Mouse (Mus musculus): ENCODE measurements at regions not wholly inside any gene's neighbourhood (a gene's known extent, or its start where the extent isn't known, plus 50 kb on each side); places are given as distances from the start of the nearest gene placed in this dataset.
A peak's percentile ranks its signal among the peaks of the same experiment; 100 is the strongest.

GRCm38 (mm10) chr17:47317651-47318050, 51.0 kb upstream of the Mrps10 start:
- DNase-seq (ENCODE audit: low read depth, low spot score): no peak

DNA sequence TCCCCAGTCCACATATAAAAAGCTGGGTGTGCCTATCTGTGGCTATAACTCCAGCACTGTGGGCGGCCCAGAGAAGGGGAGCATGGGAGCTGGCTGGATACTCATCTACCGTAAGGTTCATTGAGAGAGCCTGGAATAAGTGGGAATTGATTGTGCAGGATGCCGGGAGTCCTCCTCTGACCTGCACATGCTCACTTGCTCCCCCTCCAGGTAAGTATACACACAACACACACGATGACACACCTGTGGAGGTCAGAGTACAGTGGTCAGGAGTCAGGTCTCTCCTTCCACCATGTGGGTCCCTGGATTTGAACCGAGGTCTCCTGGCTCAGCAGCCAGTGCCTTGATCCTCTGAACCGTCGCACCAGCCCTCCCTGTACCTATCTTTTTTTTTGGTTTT, 55.5 kb upstream of the Mrps10 start:
- DNase-seq (ENCODE audit: low read depth, low spot score): no peak

GRCm38 (mm10) chr17:47311272-47311671, 57.4 kb upstream of the Mrps10 start:
- DNase-seq (ENCODE audit: low read depth, low spot score): no peak

DNA sequence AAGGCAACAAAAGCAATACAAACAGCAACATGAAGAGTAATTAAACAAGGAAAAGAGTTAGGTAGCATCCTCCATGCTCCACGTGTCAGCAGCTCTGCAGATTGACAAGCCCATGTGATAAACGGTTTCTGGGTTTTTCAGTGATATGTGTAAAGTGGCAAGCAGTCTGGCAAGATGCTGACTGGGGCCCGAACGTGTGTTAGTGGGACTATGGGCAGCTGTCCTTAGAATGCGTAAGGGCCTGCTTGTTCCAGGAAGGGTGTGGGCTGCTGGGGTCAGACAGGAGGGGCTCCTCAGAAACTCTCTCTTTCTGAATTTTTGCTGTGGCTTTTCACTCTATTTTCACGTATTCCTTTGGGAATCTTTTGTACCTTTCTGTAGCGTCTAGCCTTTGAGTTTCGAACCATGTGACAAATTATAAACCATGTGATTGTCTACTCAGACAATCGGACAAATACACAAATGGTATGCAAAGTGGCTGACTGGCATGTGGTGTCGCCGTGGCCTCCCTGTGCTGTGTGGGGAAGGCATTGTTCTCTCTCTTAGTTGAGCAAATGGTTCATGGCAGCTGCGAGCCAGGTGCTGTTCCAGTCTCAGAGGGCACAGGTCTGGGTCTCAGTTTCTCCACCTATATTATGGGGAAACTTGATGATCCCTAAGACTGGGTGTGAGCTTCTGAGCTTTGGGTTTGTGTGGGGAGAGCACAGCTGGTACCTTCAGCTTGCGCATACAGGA, 62.5 kb upstream of the Mrps10 start:
- no peak for DNase-seq (ENCODE audit: low read depth, low spot score)

DNA sequence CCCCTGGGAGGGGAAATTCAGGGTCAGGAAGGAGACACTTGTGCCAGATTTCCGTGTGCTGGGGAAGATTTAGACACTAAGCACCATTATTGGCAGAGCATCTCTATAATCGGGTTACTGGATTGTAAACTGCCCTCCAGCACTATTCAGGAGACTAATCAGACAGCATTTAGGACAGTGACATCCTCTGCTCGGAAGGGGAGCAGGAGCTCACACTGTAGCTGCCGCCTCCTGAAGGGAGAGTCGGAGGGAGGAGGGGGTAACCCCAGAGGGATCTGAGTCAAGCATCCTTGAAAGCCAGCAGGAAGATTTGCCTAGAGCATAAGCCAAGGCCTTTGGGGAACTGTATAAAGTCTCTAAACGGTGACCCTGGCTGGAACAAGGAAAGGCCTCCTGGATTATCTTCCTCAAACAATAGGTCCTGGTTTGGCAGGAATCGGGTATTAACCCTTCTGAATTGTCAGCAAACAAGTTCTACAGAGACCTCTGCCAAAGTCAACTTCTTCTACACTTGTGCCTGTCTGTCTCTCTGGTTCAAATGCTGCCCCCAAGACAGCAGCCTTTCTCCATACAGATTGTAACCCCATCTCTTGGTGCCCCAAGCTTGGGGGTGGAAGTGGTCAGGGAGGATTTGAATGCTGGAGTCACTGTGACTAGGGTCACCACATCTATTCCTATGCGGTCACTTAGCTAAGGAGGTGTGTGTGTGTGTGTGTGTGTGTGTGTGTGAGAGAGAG, 64.1 kb upstream of the Mrps10 start:
- DNase-seq (ENCODE audit: low read depth, low spot score): peak; percentile 81

- DNase-seq (ENCODE audit: low read depth, low spot score): no peak
Measured at GRCm38 (mm10) chr17:47303600-47303999, 65.1 kb upstream of the Mrps10 start.

GRCm38 (mm10) chr17:47298396-47298919, 70.2 kb upstream of the Mrps10 start:
- no peak for DNase-seq (ENCODE audit: low read depth, low spot score)

DNA sequence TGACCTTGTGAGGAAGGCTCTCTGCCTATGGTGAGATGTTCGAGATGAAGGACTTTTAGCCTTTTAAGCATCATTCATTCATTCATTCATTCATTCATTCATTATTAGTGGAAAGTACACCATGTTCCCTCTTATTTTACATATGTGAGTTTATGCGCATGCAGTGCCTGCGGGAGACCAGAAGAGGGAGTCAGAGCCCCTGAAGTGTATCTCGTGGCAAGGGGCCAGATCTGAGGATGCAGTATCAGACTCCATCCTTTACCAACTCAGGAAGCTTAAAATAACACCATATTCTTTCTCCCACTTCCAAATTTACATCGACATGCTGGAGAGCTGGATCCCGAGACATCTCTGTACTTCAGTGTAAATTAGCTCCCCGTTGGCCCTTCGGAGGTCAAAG, 70.7 kb upstream of the Mrps10 start:
- DNase-seq (ENCODE audit: low read depth, low spot score): no peak

DNA sequence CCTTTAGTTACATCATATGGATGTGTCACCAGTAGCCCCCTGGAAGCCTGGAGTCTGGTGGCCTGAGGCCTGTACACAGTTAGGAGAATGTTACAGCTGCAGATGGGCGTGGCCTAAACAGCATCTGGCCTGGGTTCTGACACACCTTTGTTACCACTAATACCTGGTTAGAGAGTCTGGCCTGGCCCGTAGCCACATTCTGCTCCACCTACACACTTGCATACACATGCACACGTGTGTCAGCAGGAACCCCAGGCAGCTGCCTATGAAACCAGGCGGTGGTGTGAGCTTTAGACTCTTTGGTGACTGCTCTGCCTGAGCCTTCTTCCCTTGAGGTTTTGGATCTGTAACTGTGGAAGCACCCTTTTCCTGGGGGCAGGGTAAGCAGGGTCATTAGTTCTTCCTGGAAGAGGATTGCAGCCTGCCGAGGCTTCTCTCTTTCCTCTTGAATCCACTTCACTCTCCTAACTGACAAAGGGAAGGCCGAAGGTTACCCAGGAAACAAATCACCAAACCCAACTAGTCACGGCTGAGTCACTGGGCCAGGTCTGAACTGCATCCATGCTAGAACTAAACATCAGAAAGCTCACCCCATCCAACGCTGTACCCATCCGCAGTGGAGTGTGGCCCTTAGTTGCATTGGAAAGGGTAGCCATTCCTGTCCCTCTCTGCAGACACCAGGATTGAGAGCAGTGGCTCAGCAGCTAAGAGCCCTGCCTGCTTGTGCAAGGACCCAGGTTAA, 71.8 kb upstream of the Mrps10 start:
- DNase-seq (ENCODE audit: low read depth, low spot score): no peak

- no peak for DNase-seq (ENCODE audit: low read depth, low spot score)
Measured at GRCm38 (mm10) chr17:47295315-47296011, 73.2 kb upstream of the Mrps10 start.

DNA sequence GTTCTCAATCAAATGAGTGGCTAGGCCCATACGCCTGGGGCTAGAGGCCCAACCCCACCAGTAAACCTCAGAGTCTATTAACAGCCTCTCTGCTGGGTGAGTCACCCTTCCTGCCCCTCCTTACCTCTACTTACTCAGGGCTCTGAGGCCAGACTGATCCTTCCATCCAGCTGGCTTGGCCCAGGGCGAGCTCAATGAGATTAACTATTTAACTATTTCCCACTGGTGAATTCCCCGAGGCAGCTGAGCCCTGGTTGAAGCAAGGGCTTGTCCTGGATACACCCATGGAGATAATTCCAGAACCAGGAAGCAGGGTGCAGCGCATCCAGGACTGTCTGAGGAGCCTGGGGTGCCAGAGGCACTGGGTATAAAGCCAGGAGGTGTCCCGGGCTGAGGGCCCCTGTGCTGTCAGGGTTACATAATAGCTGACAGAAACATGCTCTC, 74.6 kb upstream of the Mrps10 start:
- DNase-seq (ENCODE audit: low read depth, low spot score): peak; percentile 69

- DNase-seq (ENCODE audit: low read depth, low spot score): no peak
Measured at GRCm38 (mm10) chr17:47293178-47293577, 75.5 kb upstream of the Mrps10 start.

GRCm38 (mm10) chr17:47291558-47291957, 77.1 kb upstream of the Mrps10 start:
- DNase-seq (ENCODE audit: low read depth, low spot score): no peak

DNA sequence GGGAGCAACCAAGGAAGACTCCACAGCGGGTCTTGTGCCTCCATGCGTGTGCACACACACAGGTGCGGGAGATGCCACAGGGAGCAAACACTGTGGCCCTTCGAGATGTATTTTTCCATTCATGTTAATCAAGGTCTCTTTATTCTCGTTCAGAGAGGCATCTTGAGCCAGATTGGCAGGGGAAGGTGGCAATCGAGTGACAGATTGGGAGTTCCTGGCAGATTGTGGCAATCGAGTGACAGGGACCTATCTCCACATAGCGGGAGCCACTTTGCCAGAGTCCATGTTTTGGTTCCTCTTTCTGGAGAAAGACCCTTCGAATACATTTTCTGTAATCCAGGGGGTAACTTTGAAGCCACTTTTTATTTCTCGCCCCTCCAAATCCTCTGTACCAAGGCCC, 83.1 kb upstream of the Mrps10 start:
- no peak for DNase-seq (ENCODE audit: low read depth, low spot score)

DNA sequence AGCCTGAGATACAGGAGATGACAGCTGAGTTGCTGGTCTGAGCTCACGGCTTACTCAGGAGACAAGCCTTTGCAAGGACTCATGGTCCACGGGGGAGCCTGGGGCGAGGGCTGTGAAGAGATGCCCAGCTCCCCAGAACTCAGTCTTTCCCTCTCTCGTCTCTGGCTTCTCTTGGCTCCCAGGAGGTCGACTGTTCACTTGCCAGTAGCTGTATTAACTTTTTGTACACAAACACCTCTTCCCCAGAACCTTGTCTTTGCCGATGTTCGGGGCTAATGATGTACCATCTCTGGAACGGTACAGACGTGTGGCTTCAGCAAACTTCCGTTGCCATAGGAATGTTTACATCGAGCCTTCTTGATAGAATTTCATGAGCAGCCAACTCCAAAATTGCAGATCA, 84.5 kb upstream of the Mrps10 start:
- no peak for DNase-seq (ENCODE audit: low read depth, low spot score)

DNA sequence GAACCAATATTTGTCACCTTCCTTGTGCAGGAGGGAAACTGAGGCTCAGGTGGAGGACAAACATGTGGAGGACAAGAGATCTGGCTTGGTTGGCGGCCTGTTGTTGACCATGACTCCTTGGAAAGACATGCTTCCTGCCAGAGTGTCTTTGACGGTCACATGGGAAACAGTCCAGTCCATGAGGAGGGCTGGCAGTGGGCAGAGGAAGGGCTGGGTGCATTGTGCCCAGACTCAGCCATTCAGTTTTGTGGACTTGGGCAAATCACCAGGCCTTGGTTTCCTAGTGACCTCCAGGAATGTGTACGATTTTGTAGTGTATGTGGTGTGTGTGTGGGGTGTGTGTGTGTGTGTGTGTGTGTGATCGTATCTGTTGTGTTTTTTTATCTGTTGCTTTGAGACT, 85.5 kb upstream of the Mrps10 start:
- no peak for DNase-seq (ENCODE audit: low read depth, low spot score)

- no peak for DNase-seq (ENCODE audit: low read depth, low spot score)
Measured at GRCm38 (mm10) chr17:47282476-47282875, 86.2 kb upstream of the Mrps10 start.

GRCm38 (mm10) chr17:47277890-47278289, 90.8 kb upstream of the Mrps10 start:
- DNase-seq (ENCODE audit: low read depth, low spot score): no peak

DNA sequence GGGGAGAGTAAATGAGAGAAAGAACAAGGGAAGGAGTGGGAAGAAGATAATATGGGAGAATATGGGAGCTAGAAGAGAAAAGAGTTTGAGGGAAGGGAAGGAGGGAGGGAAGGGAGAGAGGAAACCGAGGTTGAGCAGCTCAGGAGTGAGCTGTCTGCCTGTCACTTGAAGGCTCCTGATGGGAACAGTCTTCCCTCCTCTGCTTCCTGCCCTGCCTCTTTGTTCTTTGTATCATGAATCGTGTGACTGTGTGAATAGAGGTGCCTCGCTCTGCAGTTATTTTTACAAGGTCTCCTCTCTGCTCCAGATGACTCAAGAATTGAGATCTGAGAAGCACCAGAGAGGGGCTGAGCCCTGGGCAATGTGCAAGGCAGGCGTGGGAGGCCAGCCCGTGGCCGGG, 92.0 kb upstream of the Mrps10 start:
- no peak for DNase-seq (ENCODE audit: low read depth, low spot score)

- DNase-seq (ENCODE audit: low read depth, low spot score): no peak
Measured at GRCm38 (mm10) chr17:47275796-47276311, 92.8 kb upstream of the Mrps10 start.

- no peak for DNase-seq (ENCODE audit: low read depth, low spot score)
Measured at GRCm38 (mm10) chr17:47273309-47273708, 95.4 kb upstream of the Mrps10 start.

Measured in retina, adult 2 months (tissue).